Mouse (Mus musculus) layer of hippocampus, postnatal 36 days (tissue): ENCODE measurements around the gene Noc3l. TPM values are rescaled to one million over a fixed set of nuclear protein-coding genes. Genes with fewer than 3 reads are reported as not detected.

Source experiments
- DNase-seq, 2 experiments: peaks; one replicate each; pipeline ENCODE4 v3.0.0; 2022
- total RNA-seq, 2 experiments: library from RNA; stranded (reverse); gene quantifications; 2 replicates each; pipeline ENCODE4 v1.2.3; 2021

Noc3l gene
- total RNA-seq, 2 experiments from 2014 or later = 14.2 to 15.4 TPM

DNA sequence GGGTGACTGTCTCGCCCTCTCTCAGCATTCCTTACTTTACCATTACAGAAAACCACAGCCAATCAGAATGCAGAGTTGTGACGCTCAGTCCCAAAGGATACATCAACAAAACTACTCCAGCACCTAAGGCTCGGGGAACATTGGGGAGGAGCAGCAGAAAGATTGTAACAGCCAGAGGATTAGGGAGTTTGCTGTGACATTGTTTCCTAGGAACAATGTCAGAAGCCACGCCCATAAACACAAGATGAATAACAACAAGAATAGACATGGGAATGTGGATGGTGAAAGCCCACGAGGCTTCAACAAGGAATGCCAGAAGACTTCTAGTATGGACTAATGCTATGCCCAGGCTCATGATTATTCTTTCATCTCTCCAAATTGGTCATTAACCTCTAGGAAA lies 61.0 kb downstream of the Noc3l start:
- DNase-seq = no peak

DNA sequence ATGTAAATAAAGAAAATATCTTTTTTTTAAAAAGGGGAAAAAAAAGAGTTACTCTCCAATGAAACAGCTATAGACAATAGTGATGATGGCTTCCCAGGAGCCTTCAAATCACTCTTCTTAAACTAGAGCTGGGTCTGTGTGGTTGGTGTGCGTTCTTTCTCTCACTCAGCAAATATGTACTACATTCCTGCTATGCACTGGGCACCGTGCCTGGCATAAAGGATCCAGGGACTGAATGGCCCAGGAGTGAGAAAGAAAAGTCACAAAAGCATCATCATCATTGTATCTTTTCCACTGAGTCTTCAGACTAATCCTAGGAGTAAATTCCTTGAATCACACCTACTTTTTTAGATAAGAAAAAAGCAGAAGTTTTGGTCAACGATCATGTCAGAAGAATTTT lies 61.9 kb downstream of the Noc3l start:
- no peak for DNase-seq

DNA sequence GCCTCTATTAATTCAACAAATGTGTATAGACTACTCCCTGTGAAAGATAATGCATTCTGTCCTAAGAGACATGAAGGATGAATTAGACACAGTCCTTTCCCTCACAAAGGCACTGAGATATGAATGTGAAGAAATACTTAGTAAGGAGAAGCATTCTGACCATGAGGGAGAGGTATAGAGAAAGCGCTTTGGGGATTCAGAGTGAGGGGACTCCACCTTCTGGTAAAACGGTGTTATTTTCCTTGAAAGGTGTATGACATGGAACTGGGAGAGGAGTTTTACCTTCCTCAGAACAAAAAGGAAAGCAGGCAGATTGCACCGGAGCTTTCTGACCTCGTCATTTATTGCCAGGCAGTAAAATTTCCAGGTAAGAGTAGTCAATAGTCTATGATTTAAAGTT lies 68.8 kb downstream of the Noc3l start:
- DNase-seq = no peak

DNA sequence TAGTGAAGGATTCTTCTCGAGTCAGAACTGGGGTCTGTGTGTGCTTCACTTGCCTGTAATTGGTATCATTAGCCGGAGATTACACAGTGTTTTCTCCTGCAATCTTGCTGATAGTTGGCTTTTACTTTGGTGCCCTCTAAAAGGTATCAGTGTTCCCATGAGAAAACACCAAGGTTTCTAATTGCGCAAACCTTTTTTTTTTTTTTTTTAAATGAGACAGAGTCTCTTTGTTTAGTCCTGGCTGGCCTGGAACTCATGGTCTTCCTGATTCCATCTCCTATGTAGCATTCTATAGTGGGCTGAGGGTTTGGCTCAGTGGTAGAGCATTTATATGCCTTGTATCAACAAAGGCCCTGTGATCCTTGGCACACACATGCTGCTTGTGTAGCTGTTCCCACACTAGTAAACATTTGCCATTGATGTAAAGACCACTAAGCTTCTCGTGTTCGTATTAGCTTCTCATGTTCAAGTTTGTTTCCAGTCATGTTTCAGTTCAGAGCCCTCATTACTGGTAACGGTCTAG lies 72.5 kb downstream of the Noc3l start:
- no peak for DNase-seq

DNA sequence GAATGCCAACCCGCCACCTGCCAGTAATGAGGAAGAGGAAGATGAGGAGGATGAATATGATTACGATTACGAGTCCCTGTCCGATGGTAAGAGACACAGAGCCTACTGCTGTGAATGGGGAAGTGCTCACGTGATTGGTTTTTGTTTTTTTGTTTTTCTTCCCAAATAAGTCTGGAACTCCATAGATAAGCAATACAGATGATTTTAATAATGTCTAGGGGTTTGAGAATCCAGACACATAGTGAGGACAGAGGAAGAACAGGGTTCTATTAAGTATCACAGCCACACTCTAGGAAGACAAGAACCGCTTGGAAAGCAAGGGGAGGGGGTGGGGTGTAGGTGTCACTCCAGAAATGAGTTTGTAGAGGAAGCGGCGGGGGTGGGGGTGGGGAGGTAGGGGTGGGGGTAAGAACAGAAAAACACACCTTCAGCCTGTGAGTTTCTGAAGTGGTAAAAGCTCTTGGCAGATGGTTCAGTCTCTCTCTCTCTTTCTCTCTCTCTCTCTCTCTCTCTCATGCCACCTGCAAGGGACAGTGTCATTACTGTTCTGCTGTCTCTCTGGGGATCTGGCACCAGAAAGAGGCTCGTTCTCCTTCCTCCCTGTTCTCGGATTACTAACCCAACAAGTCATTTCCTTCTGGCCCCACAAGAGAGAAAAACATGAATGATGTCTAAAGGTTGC lies 73.1 kb downstream of the Noc3l start:
- no peak for DNase-seq

DNA sequence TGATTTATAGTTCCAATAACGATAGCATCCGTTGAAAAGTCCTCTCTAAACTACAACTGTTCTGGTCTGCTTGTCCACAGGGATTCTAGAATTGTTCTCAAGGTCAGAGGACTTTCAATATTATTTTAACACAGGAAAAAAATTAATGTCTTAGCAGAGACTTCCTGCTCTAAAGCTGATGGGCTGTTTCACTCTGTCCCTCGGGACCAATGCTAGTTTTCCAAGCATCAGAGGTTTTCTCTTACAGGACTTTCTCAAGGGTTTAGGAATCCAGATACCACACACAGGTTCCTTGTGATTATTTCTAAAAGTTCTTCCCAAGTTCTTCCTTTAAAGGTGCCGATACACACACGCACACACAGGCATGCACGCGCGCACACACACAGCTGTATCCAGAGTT lies 74.5 kb downstream of the Noc3l start:
- no peak for DNase-seq

Other genes with a start within 250 kb of the Noc3l start
- 10 to 100 TPM; 11.9 to 13.3 TPM for gene Tbc1d12, start 17.3 kb upstream of the Noc3l start, total RNA-seq
- 1 to 10 TPM; 5.1 to 6.8 TPM for gene Hells, start 111.7 kb upstream of the Noc3l start, total RNA-seq
- gene Cyp2c55, start 187.8 kb upstream of the Noc3l start, total RNA-seq = under 1 TPM; 0.51 to 0.55 TPM
- gene Cyp2c65, start 241.8 kb upstream of the Noc3l start, total RNA-seq = under 1 TPM in 1 of 2 experiments, not detected in 1; 0.33 TPM